Mouse (Mus musculus): Measurements from ENCODE around the gene Mgmt.

DNA sequence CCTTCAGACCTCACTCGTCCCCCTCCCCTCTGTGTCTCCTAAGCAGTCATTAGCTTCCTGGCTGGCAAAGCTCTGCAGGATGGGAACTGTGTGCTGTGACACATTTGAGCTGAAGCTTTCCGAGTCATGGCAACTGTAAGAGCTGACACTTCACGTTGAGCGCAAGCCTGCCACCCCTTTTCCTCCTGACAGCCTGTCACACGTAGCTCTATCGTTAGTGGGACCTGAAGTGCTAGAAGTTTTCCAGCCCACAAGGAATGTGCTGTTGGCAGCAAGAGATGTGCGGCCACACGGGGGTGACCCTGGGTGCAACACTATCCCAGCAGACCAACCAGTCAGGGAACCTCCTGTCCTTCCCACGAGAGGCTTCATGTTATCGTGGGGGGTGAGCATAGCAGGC is 51.3 kb downstream of the Mgmt start:
- no peak for TF ChIP-seq POLR2A (IDR thresholded peaks at IDR 0.05; ENCODE audit: low read depth, low read length)
- no peak for TF ChIP-seq CTCF (IDR thresholded peaks at IDR 0.05; ENCODE audit: extremely low read depth, insufficient read depth, insufficient read length, insufficient replicate concordance)
